ENCODE assay signal across 8 mouse cellular contexts in genomic region chr14:87567034-87567461, GRCm38 (mm10).
DNase-seq lines count a peak whose midpoint lies in the region; ATAC-seq and TF ChIP-seq lines count a peak whose summit lies in the region.

No protein-coding gene starts in this region.

- no peak overlapping the region for H3K9ac ChIP-seq in heart, postnatal 0 days (replicated peaks; ENCODE audit: low read depth, low read length)
- H3K9ac ChIP-seq in limb, embryonic 14.5 days (ENCODE audit: low read depth, low read length, severe bottlenecking): no peak overlapping the region

- TF ChIP-seq CTCF in heart, postnatal 0 days (IDR thresholded peaks at IDR 0.05; ENCODE audit: low read depth): peak; percentile 48

- H3K27me3 ChIP-seq in heart, postnatal 0 days (ENCODE audit: control insufficient read depth, insufficient read depth, low read length): no peaks in the 10 kb centered on the region
- H3K27me3 ChIP-seq in heart, embryonic 10.5 days (ENCODE audit: insufficient read depth, poor library complexity, severe bottlenecking): 0 out of 2 replicates have a peak, but pooled peaks cover 3% of the 10 kb centered on the region
- no peaks in the 10 kb centered on the region for H3K27me3 ChIP-seq in limb, embryonic 14.5 days (ENCODE audit: control insufficient read depth, insufficient read depth, low read length)

- no peak overlapping the region for H3K4me2 ChIP-seq in heart, postnatal 0 days (ENCODE audit: low read depth, low read length)
- no peak overlapping the region for H3K4me2 ChIP-seq in limb, embryonic 14.5 days (replicated peaks; ENCODE audit: low read depth, low read length, severe bottlenecking)

- 42% methylated on average over 3 of the region's 3 CpGs for WGBS in heart, postnatal 0 days
- 32% methylated on average over 3 of the region's 3 CpGs for WGBS in heart, embryonic 10.5 days
- WGBS in limb, embryonic 14.5 days: 33% methylated on average over 3 of the region's 3 CpGs

- no peak for TF ChIP-seq POLR2A in limb, embryonic 14.5 days (IDR thresholded peaks at IDR 0.05; ENCODE audit: borderline replicate concordance, extremely low read depth, insufficient read depth, insufficient read length)

- H3K27ac ChIP-seq in heart, postnatal 0 days (ENCODE audit: low read depth): no peak overlapping the region
- H3K27ac ChIP-seq in heart, embryonic 10.5 days: no peak overlapping the region
- H3K27ac ChIP-seq in limb, embryonic 14.5 days (replicated peaks; ENCODE audit: low read depth, low read length): no peak overlapping the region

- no peak overlapping the region for H3K4me3 ChIP-seq in heart, postnatal 0 days (ENCODE audit: low read depth, low read length)
- no peak overlapping the region for H3K4me3 ChIP-seq in heart, embryonic 10.5 days
- H3K4me3 ChIP-seq in limb, embryonic 14.5 days (replicated peaks; ENCODE audit: low read length): no peak overlapping the region

- ATAC-seq in heart, postnatal 0 days (ENCODE audit: insufficient read depth, low read depth): no peak
- no peak for ATAC-seq in limb, embryonic 14.5 days (ENCODE audit: low FRiP score, low read depth)

- H3K9me3 ChIP-seq in heart, postnatal 0 days (replicated peaks; ENCODE audit: control insufficient read depth, low read length): no peaks in the 10 kb centered on the region
- no peaks in the 10 kb centered on the region for H3K9me3 ChIP-seq in heart, embryonic 10.5 days
- H3K9me3 ChIP-seq in limb, embryonic 14.5 days (ENCODE audit: control insufficient read depth, low read length): no peaks in the 10 kb centered on the region

- peak; percentile 13 for DNase-seq in heart, postnatal 0 days (ENCODE audit: low spot score)
- no peak for DNase-seq in heart, embryonic 10.5 days (ENCODE audit: low spot score)
- DNase-seq in A20 (ENCODE audit: low read depth, low spot score): peak; percentile 47
- DNase-seq in brain, adult 2 months (ENCODE audit: low read depth, low spot score): peak; percentile 68
- DNase-seq in limb, embryonic 14.5 days (ENCODE audit: low spot score): peak; percentile 32
- no peak for DNase-seq in T-cell, adult 2 months (ENCODE audit: low spot score)
- DNase-seq in B cell, adult 2 months: no peak
- no peak for DNase-seq in spleen, adult 18-20 months

- H3K36me3 ChIP-seq in heart, postnatal 0 days (replicated peaks; ENCODE audit: control insufficient read depth, insufficient read depth, low read length): no peaks in the 10 kb centered on the region
- no peaks in the 10 kb centered on the region for H3K36me3 ChIP-seq in heart, embryonic 10.5 days
- H3K36me3 ChIP-seq in limb, embryonic 14.5 days (ENCODE audit: control insufficient read depth, insufficient read depth, low read length): no peaks in the 10 kb centered on the region

- peaks cover 12% of the 10 kb centered on the region; the same call in 1 of the 2 replicates for H3K4me1 ChIP-seq in heart, postnatal 0 days (ENCODE audit: control insufficient read depth, insufficient read depth)
- peaks cover 7% of the 10 kb centered on the region; the same call in 1 of the 2 replicates for H3K4me1 ChIP-seq in heart, embryonic 10.5 days
- H3K4me1 ChIP-seq in limb, embryonic 14.5 days (ENCODE audit: control insufficient read depth, insufficient read depth, low read length): peaks cover 11% of the 10 kb centered on the region; the same call in 1 of the 2 replicates

- no peak for TF ChIP-seq EP300 in heart, postnatal 0 days (IDR thresholded peaks at IDR 0.05; ENCODE audit: low read depth)

Comparison
In these comparisons a context has a peak if more than half of its experiments do, and no peak if none do; other contexts are left out.
1. DNase-seq: peak in heart, postnatal 0 days (single experiment), A20 (single experiment), brain, adult 2 months (single experiment) and limb, embryonic 14.5 days (single experiment); none in heart, embryonic 10.5 days (single experiment), T-cell, adult 2 months (single experiment), B cell, adult 2 months (0 of 2) and spleen, adult 18-20 months (0 of 2).